Mouse (Mus musculus) heart, postnatal 36 days (tissue): ENCODE measurements around the gene Foxa1. TPM values are rescaled to one million over a fixed set of nuclear protein-coding genes. Genes with fewer than 3 reads are reported as not detected.

ENCODE experiments used
- DNase-seq, 2 experiments: peaks; one replicate each; pipeline ENCODE4 v3.0.0; 2021 to 2022
- intact Hi-C: fragments of 180-260 bp; cut with DNase I; formaldehyde crosslinking; loops from one replicate; pipeline ENCODE4 v1.15.1; 2025
- total RNA-seq, 2 experiments: library from RNA; stranded (reverse); gene quantifications; 2 replicates each; pipeline ENCODE4 v1.2.3; 2021

The Foxa1 gene
- total RNA-seq, 2 experiments from 2014 or later: not detected

DNA sequence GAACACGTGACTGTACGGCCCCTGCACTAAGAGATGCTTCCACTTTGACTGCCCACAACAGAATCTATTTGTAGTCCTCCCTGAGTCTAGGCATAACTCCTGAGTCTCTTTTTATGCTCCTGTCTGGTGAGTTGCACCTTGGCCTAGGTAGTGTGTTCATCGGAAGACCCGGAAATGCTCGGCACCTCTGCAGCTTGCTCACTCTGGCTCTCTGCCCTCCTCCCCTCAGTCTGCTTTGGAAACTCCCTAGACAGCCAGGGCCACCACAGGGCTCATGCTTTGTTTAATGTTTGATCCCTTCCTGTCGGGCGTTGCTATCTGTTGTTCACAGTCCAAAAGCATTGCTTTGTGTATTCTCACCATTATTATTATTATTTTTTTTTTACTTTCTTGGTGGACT lies 41.4 kb downstream of the Foxa1 start:
- intact Hi-C loops: no loop called here

DNA sequence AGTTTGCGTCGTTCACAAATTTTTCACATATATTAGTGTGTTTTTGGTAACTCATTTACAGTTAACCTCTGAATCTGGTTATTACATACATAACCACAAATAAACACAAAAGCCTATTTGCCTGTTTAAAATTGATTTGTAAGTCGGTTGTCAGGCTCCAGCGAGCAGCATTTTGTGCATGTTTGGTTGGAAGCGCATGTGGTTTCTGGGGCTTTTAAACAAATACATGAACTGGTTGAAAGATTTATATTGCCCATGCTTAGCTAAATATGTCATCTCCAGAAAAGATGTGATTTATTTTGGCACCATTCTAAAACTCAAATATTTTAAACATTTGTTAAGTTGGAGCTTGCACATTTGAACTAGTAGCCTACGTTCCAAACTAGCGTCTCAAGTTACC lies 46.5 kb downstream of the Foxa1 start:
- DNase-seq: no peak
- intact Hi-C loops: no loop called here

More for the DNA sequence above, 41.4 kb downstream of the Foxa1 start:
- no peak for DNase-seq

- intact Hi-C loops: no loop called here
- DNase-seq: no peak
These were observed 50.2 kb downstream of the Foxa1 start for GRCm38 (mm10) chr12:57496347-57497119.

Other genes starting within 250 kb of the Foxa1 start
- gene Ttc6, start 17.2 kb upstream of the Foxa1 start, total RNA-seq: not detected